Mouse (Mus musculus): ENCODE results near the gene Cntn5. TPM values are rescaled to one million over a fixed set of nuclear protein-coding genes. Genes with fewer than 3 reads are reported as not detected.

Cntn5 gene
- polyA plus RNA-seq, 1 experiment = not detected

- no peak for TF ChIP-seq MYOG (IDR thresholded peaks at IDR 0.05; ENCODE audit: control insufficient read depth, extremely low read depth, insufficient read length)
- TF ChIP-seq FOSL1 (IDR thresholded peaks at IDR 0.05; ENCODE audit: insufficient read depth, low read length, poor library complexity, severe bottlenecking) = no peak
- TF ChIP-seq USF1 (IDR thresholded peaks at IDR 0.05; ENCODE audit: low read depth) = no peak
- TF ChIP-seq MYOD1 (IDR thresholded peaks at IDR 0.05; ENCODE audit: control insufficient read depth, insufficient read length, low read depth) = no peak
- Histone ChIP-seq H3K4me3 (ENCODE audit: insufficient read depth, poor library complexity, severe bottlenecking) (no peak overlapping the region), H3K27me3 (ENCODE audit: control insufficient read depth, insufficient read depth, insufficient read length) (no peaks in the 10 kb centered on the region), H3K36me3 (ENCODE audit: control insufficient read depth, insufficient read depth) (no peaks in the 10 kb centered on the region), H3K79me2 (ENCODE audit: control insufficient read depth, insufficient read depth) (no peaks in the 10 kb centered on the region), H3ac (ENCODE audit: control insufficient read depth, insufficient read length, low read depth) (no peak overlapping the region), H3K79me3 (ENCODE audit: low read depth) (no peaks in the 10 kb centered on the region)
Measured at GRCm38 (mm10) chr9:9960610-9961172, 943.9 kb downstream of the Cntn5 start.

GRCm38 (mm10) chr9:9949346-9949745 lies 955.2 kb downstream of the Cntn5 start:
- Histone ChIP-seq H3K79me2 (ENCODE audit: control insufficient read depth, insufficient read depth) (no peaks in the 10 kb centered on the region), H3K36me3 (ENCODE audit: control insufficient read depth, insufficient read depth) (no peaks in the 10 kb centered on the region), H3ac (ENCODE audit: control insufficient read depth, insufficient read length, low read depth) (no peak overlapping the region), H3K79me3 (ENCODE audit: low read depth) (no peaks in the 10 kb centered on the region), H3K27me3 (ENCODE audit: control insufficient read depth, insufficient read depth, insufficient read length) (no peaks in the 10 kb centered on the region), H3K4me3 (ENCODE audit: insufficient read depth, poor library complexity, severe bottlenecking) (no peak overlapping the region)
- no peak for TF ChIP-seq USF1 (IDR thresholded peaks at IDR 0.05; ENCODE audit: low read depth)
- no peak for TF ChIP-seq CTCF (IDR thresholded peaks at IDR 0.05; ENCODE audit: control insufficient read depth, insufficient read depth, insufficient read length)
- no peak for TF ChIP-seq MYOG (IDR thresholded peaks at IDR 0.05; ENCODE audit: control insufficient read depth, extremely low read depth, insufficient read length)
- TF ChIP-seq MYOD1 (IDR thresholded peaks at IDR 0.05; ENCODE audit: control insufficient read depth, insufficient read length, low read depth) = no peak
- no peak for TF ChIP-seq CEBPB (IDR thresholded peaks at IDR 0.05; ENCODE audit: low read depth)
- TF ChIP-seq MAX (IDR thresholded peaks at IDR 0.05) = no peak
- TF ChIP-seq FOSL1 (IDR thresholded peaks at IDR 0.05; ENCODE audit: insufficient read depth, low read length, poor library complexity, severe bottlenecking) = no peak

GRCm38 (mm10) chr9:9944872-9945271 lies 959.7 kb downstream of the Cntn5 start:
- no peak for TF ChIP-seq CEBPB (IDR thresholded peaks at IDR 0.05; ENCODE audit: low read depth)
- no peak for TF ChIP-seq FOSL1 (IDR thresholded peaks at IDR 0.05; ENCODE audit: insufficient read depth, low read length, poor library complexity, severe bottlenecking)
- TF ChIP-seq MYOG (IDR thresholded peaks at IDR 0.05; ENCODE audit: control insufficient read depth, extremely low read depth, insufficient read length) = no peak
- TF ChIP-seq MYOD1 (IDR thresholded peaks at IDR 0.05; ENCODE audit: control insufficient read depth, insufficient read length, low read depth) = no peak
- TF ChIP-seq USF1 (IDR thresholded peaks at IDR 0.05; ENCODE audit: low read depth) = no peak
- no peak for TF ChIP-seq CTCF (IDR thresholded peaks at IDR 0.05; ENCODE audit: control insufficient read depth, insufficient read depth, insufficient read length)
- TF ChIP-seq MAX (IDR thresholded peaks at IDR 0.05) = no peak
- Histone ChIP-seq H3K27me3 (ENCODE audit: control insufficient read depth, insufficient read depth, insufficient read length) (no peaks in the 10 kb centered on the region), H3K36me3 (ENCODE audit: control insufficient read depth, insufficient read depth) (no peaks in the 10 kb centered on the region), H3K4me3 (ENCODE audit: insufficient read depth, poor library complexity, severe bottlenecking) (no peak overlapping the region), H3K79me2 (ENCODE audit: control insufficient read depth, insufficient read depth) (no peaks in the 10 kb centered on the region), H3ac (ENCODE audit: control insufficient read depth, insufficient read length, low read depth) (no peak overlapping the region), H3K79me3 (ENCODE audit: low read depth) (no peaks in the 10 kb centered on the region)

- H3K79me3 ChIP-seq (ENCODE audit: low read depth) = no peaks in the 10 kb centered on the region
Measured at GRCm38 (mm10) chr9:9937444-9938436, 966.8 kb downstream of the Cntn5 start.

GRCm38 (mm10) chr9:9920580-9920979 lies 984.0 kb downstream of the Cntn5 start:
- no peaks in the 10 kb centered on the region for H3K27me3 ChIP-seq (ENCODE audit: control insufficient read depth, insufficient read depth, insufficient read length)
- no peak overlapping the region for H3K4me3 ChIP-seq (ENCODE audit: insufficient read depth, poor library complexity, severe bottlenecking)
- H3K79me3 ChIP-seq (ENCODE audit: low read depth) = no peaks in the 10 kb centered on the region
- TF ChIP-seq MAX (IDR thresholded peaks at IDR 0.05) = no peak
- no peak for TF ChIP-seq FOSL1 (IDR thresholded peaks at IDR 0.05; ENCODE audit: insufficient read depth, low read length, poor library complexity, severe bottlenecking)
- TF ChIP-seq CEBPB (IDR thresholded peaks at IDR 0.05; ENCODE audit: low read depth) = no peak
- TF ChIP-seq MYOG (IDR thresholded peaks at IDR 0.05; ENCODE audit: control insufficient read depth, extremely low read depth, insufficient read length) = no peak
- TF ChIP-seq USF1 (IDR thresholded peaks at IDR 0.05; ENCODE audit: low read depth) = no peak
- TF ChIP-seq MYOD1 (IDR thresholded peaks at IDR 0.05; ENCODE audit: control insufficient read depth, insufficient read length, low read depth) = no peak
- TF ChIP-seq CTCF (IDR thresholded peaks at IDR 0.05; ENCODE audit: control insufficient read depth, insufficient read depth, insufficient read length) = no peak
- no peaks in the 10 kb centered on the region for H3K36me3 ChIP-seq (ENCODE audit: control insufficient read depth, insufficient read depth)
- no peak overlapping the region for H3ac ChIP-seq (ENCODE audit: control insufficient read depth, insufficient read length, low read depth)
- no peaks in the 10 kb centered on the region for H3K79me2 ChIP-seq (ENCODE audit: control insufficient read depth, insufficient read depth)

More at GRCm38 (mm10) chr9:9937444-9938436, 966.8 kb downstream of the Cntn5 start:
- no peak overlapping the region for H3K4me3 ChIP-seq (ENCODE audit: insufficient read depth, poor library complexity, severe bottlenecking)
- TF ChIP-seq MYOD1 (IDR thresholded peaks at IDR 0.05; ENCODE audit: control insufficient read depth, insufficient read length, low read depth) (no peak), MAX (IDR thresholded peaks at IDR 0.05) (no peak), CTCF (IDR thresholded peaks at IDR 0.05; ENCODE audit: control insufficient read depth, insufficient read depth, insufficient read length) (no peak), CEBPB (IDR thresholded peaks at IDR 0.05; ENCODE audit: low read depth) (no peak), FOSL1 (IDR thresholded peaks at IDR 0.05; ENCODE audit: insufficient read depth, low read length, poor library complexity, severe bottlenecking) (no peak), USF1 (IDR thresholded peaks at IDR 0.05; ENCODE audit: low read depth) (no peak), MYOG (IDR thresholded peaks at IDR 0.05; ENCODE audit: control insufficient read depth, extremely low read depth, insufficient read length) (no peak)
- H3K79me2 ChIP-seq (ENCODE audit: control insufficient read depth, insufficient read depth) = no peaks in the 10 kb centered on the region
- no peak overlapping the region for H3ac ChIP-seq (ENCODE audit: control insufficient read depth, insufficient read length, low read depth)
- no peaks in the 10 kb centered on the region for H3K27me3 ChIP-seq (ENCODE audit: control insufficient read depth, insufficient read depth, insufficient read length)
- no peaks in the 10 kb centered on the region for H3K36me3 ChIP-seq (ENCODE audit: control insufficient read depth, insufficient read depth)

All from C2C12 (cell line).